Mouse (Mus musculus) heart, embryonic 11.5 days (tissue): ENCODE measurements at regions not wholly inside any gene's neighbourhood (a gene's known extent, or its start where the extent isn't known, plus 50 kb on each side); places are given as distances from the start of the nearest gene placed in this dataset.

Source experiments
- ATAC-seq: fragments of 200-750 bp; cut with Nextera tagmentation; replicated peaks from 2 replicates; pipeline ENCODE4 v1.8.0; 2017; ENCODE audit warnings: moderate library complexity; ENCODE audit not compliant: insufficient number of reproducible peaks, low FRiP score, low TSS enrichment
- H3K27ac ChIP-seq: fragments of 300-500 bp; sonication (generic); 2 replicates; pipeline ENCODE4 v1.5.1; 2014; ENCODE audit warnings: mild to moderate bottlenecking, low read depth, low read length
- H3K27me3 ChIP-seq: fragments of 300-500 bp; sonication (generic); 2 replicates; pipeline ENCODE4 v1.6.1; 2014; ENCODE audit warnings: mild to moderate bottlenecking, low read length, mixed read lengths; ENCODE audit not compliant: control insufficient read depth, insufficient read depth
- H3K36me3 ChIP-seq: fragments of 300-500 bp; sonication (generic); 2 replicates; pipeline ENCODE4 v1.6.1; 2014; ENCODE audit warnings: mild to moderate bottlenecking, low read length, moderate library complexity, mixed read lengths; ENCODE audit not compliant: control insufficient read depth, insufficient read depth
- H3K4me1 ChIP-seq: fragments of 300-500 bp; sonication (generic); 2 replicates; pipeline ENCODE4 v1.6.1; 2014; ENCODE audit warnings: low read length; ENCODE audit not compliant: control insufficient read depth, insufficient read depth
- H3K4me2 ChIP-seq: fragments of 300-500 bp; sonication (generic); 2 replicates; pipeline ENCODE4 v1.6.1; 2014; ENCODE audit warnings: mild to moderate bottlenecking, moderate library complexity
- H3K4me3 ChIP-seq: fragments of 300-500 bp; sonication (generic); 2 replicates; pipeline ENCODE4 v1.5.1; 2014; ENCODE audit warnings: low read depth, low read length
- H3K9ac ChIP-seq: fragments of 300-500 bp; sonication (generic); 2 replicates; pipeline ENCODE4 v1.6.1; 2014; ENCODE audit warnings: mild to moderate bottlenecking, low read depth, low read length, moderate library complexity
- H3K9me3 ChIP-seq: fragments of 300-500 bp; sonication (generic); replicated peaks from 2 replicates; pipeline ENCODE4 v1.6.1; 2016; ENCODE audit warnings: low read length; ENCODE audit not compliant: control insufficient read depth
- WGBS: fragments of 180-500 bp; shearing (Covaris S2); extraction: QIAGEN DNeasy Blood & Tissue Kit; methylation state at CpG from one replicate; pipeline ENCODE4 v1.1.7; 2014; ENCODE audit not compliant: insufficient replicate concordance; 5-methylcytosine and 5-hydroxymethylcytosine counted together

- H3K4me1 ChIP-seq = peaks cover 6% of the 10 kb centered on the region; the same call in 1 of the 2 replicates
- 64% methylated on average over 5 of the region's 5 CpGs for WGBS
- no peak overlapping the region for H3K4me3 ChIP-seq
- H3K27me3 ChIP-seq = no peaks in the 10 kb centered on the region
- H3K27ac ChIP-seq = no peak overlapping the region
- no peak for ATAC-seq
- no peak overlapping the region for H3K4me2 ChIP-seq
- H3K36me3 ChIP-seq = no peaks in the 10 kb centered on the region
- no peak overlapping the region for H3K9ac ChIP-seq
- H3K9me3 ChIP-seq = no peaks in the 10 kb centered on the region
These were observed 232.2 kb upstream of the Smim15 start for GRCm38 (mm10) chr13:107812014-107812413.

- Histone ChIP-seq H3K4me1 (peaks cover 6% of the 10 kb centered on the region; the same call in 1 of the 2 replicates), H3K36me3 (no peaks in the 10 kb centered on the region), H3K4me2 (no peak overlapping the region), H3K9ac (no peak overlapping the region), H3K27me3 (no peaks in the 10 kb centered on the region), H3K9me3 (no peaks in the 10 kb centered on the region), H3K4me3 (no peak overlapping the region), H3K27ac (no peak overlapping the region)
- ATAC-seq = no peak
- 71% methylated on average over 9 of the region's 9 CpGs for WGBS
These were observed 233.4 kb upstream of the Smim15 start for GRCm38 (mm10) chr13:107810802-107811192.

GRCm38 (mm10) chr13:107810060-107810801, 234.0 kb upstream of the Smim15 start:
- Histone ChIP-seq H3K9ac (no peak overlapping the region), H3K9me3 (no peaks in the 10 kb centered on the region), H3K27me3 (no peaks in the 10 kb centered on the region), H3K4me2 (no peak overlapping the region), H3K4me1 (peaks cover 6% of the 10 kb centered on the region; the same call in 1 of the 2 replicates), H3K4me3 (no peak overlapping the region), H3K36me3 (no peaks in the 10 kb centered on the region), H3K27ac (no peak overlapping the region)
- WGBS = 65% methylated on average over 9 of the region's 9 CpGs
- ATAC-seq = no peak

DNA sequence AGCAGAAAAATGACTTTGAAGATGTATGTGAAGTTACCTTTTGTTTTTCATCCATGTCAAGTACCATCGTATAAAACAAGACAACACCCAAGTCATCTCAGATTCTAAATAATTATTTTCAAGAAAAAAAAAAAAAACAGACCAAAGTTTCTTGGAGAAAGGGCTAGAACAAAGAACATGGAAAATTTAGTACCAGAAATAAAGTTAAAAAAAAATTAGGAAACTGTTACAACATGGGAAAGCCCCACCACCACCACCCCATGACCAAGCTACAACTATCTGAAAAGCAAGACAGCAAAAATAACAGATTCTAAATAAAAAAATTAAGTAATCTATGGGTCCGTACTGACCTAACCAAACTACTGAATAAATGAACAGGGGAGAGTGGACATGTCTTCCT, 235.3 kb upstream of the Smim15 start:
- ATAC-seq = no peak
- H3K4me3 ChIP-seq = no peak overlapping the region
- no peak overlapping the region for H3K4me2 ChIP-seq
- no peaks in the 10 kb centered on the region for H3K27me3 ChIP-seq
- H3K4me1 ChIP-seq = peaks cover under 1% of the 10 kb centered on the region; the same call in 1 of the 2 replicates
- 85% methylated on average over 2 of the region's 2 CpGs for WGBS
- H3K9me3 ChIP-seq = 0 out of 2 replicates have a peak, but pooled peaks cover 4% of the 10 kb centered on the region
- no peaks in the 10 kb centered on the region for H3K36me3 ChIP-seq
- no peak overlapping the region for H3K27ac ChIP-seq
- H3K9ac ChIP-seq = no peak overlapping the region

DNA sequence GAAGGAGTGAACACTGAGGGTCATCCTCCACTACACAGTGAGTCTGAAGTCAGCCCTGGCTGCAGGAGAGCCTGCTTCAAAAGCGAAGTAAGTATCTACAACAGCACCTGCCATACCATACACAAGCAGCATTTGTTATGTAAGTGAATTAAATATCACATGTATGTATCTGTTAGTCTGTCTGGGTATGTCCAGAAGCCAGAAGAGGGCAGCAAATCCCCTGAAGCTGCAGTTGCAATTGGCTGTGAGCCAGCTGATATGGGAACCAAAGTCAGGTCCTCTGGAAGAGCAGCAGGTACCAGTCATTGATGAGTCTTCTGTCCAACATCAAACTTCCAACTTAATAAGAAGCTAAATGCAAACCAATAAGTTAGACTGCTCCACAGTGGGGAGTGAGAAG, 239.8 kb upstream of the Smim15 start:
- ATAC-seq = no peak
- H3K4me3 ChIP-seq = no peak overlapping the region
- no peak overlapping the region for H3K9ac ChIP-seq
- no peaks in the 10 kb centered on the region for H3K27me3 ChIP-seq
- H3K4me1 ChIP-seq = peaks cover 6% of the 10 kb centered on the region
- H3K36me3 ChIP-seq = no peaks in the 10 kb centered on the region
- 0 out of 2 replicates have a peak, but pooled peaks cover 4% of the 10 kb centered on the region for H3K9me3 ChIP-seq
- H3K27ac ChIP-seq = no peak overlapping the region
- 90% methylated on average over 1 of the region's 1 CpGs for WGBS
- no peak overlapping the region for H3K4me2 ChIP-seq

DNA sequence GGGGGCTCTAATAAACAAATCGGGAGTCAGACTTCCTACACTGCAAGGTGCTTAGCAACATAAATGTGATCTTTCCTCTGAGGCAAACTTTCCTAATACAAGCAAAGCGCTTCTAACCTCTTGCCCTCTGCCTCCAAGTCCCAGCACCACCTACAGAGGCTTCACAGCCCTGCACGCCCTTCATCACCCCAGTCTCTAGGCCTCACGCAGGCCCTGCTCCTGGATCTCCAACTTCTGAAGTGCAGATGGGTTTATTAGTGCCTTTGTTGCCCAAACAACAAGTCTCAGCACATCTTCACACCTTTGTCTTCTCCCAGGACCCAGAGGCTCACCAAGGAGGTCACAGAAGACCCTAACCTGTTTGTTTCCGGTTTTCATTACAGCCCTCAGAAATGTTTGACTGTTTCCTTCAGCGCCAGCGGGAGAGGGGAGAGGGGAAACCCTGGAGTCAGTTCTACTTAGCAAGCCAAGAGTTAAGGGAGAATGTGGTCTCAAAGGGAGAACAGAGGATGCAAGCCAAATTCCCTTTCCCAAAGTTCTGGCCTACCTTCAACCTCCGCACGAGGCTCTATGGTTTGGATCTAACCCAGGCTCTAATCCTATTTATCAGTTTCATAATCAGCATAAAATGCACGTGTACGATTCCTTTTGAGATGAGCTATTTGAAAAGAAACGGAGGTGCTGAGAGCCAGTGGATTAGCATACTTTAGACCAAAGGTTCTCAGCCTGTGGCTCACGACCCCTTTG, 244.9 kb upstream of the Smim15 start:
- Histone ChIP-seq H3K4me1 (peaks cover 17% of the 10 kb centered on the region), H3K9me3 (no peaks in the 10 kb centered on the region), H3K36me3 (no peaks in the 10 kb centered on the region), H3K4me3 (no peak overlapping the region), H3K27me3 (no peaks in the 10 kb centered on the region), H3K4me2 (no peak overlapping the region), H3K27ac (no peak overlapping the region), H3K9ac (no peak overlapping the region)
- no peak for ATAC-seq
- WGBS = 36% methylated on average over 13 of the region's 13 CpGs

DNA sequence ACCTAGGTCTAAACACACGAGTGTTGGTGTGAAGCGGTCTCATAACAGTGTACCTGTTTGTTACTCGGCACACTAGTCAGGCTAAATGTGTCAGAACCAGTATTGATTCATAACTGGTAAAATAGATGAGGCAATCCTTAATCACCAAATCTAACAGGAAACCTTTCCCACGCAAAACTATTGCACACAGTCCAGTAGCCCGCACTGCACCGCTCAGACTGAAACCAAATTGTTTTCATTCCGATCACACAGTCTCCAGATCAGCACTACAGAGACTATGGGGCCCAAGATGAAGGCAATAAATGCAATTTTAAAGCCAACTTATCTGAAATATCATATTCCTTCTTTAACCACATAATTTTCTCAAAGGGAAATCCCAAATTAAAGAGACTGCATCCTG, 246.1 kb upstream of the Smim15 start:
- H3K4me1 ChIP-seq = peaks cover 24% of the 10 kb centered on the region
- H3K27ac ChIP-seq = no peak overlapping the region
- no peak for ATAC-seq

GRCm38 (mm10) chr13:107795516-107795915, 248.7 kb upstream of the Smim15 start:
- H3K4me2 ChIP-seq = no peak overlapping the region
- 81% methylated on average over 3 of the region's 3 CpGs for WGBS
- H3K9me3 ChIP-seq = no peaks in the 10 kb centered on the region
- no peak for ATAC-seq
- no peak overlapping the region for H3K27ac ChIP-seq
- no peaks in the 10 kb centered on the region for H3K27me3 ChIP-seq
- no peak overlapping the region for H3K4me3 ChIP-seq
- H3K9ac ChIP-seq = no peak overlapping the region
- peaks cover 42% of the 10 kb centered on the region for H3K4me1 ChIP-seq
- no peaks in the 10 kb centered on the region for H3K36me3 ChIP-seq

More for the DNA sequence above, 246.1 kb upstream of the Smim15 start:
- Histone ChIP-seq H3K9ac (no peak overlapping the region), H3K4me2 (no peak overlapping the region), H3K4me3 (no peak overlapping the region), H3K27me3 (no peaks in the 10 kb centered on the region), H3K9me3 (no peaks in the 10 kb centered on the region), H3K36me3 (no peaks in the 10 kb centered on the region)
- 62% methylated on average over 7 of the region's 7 CpGs for WGBS
